Mouse (Mus musculus): ENCODE results near the gene Ripor3. TPM values are rescaled to one million over a fixed set of nuclear protein-coding genes. Genes with fewer than 3 reads are reported as not detected.

Gene Ripor3
- polyA plus RNA-seq, 1 experiment from 2014 or later: 1.2 TPM

GRCm38 (mm10) chr2:168028376-168028775 lies 18.0 kb upstream of the Ripor3 start:
- H3K9ac ChIP-seq: no peak overlapping the region
- no peak overlapping the region for H3K4me3 ChIP-seq (replicated peaks)
- H3K27me3 ChIP-seq: no peaks in the 10 kb centered on the region
- H3K4me1 ChIP-seq (replicated peaks): no peaks in the 10 kb centered on the region; the same call in 1 of the 2 replicates
- no peaks in the 10 kb centered on the region for H3K36me3 ChIP-seq (replicated peaks)
- no peaks in the 10 kb centered on the region for H3K9me3 ChIP-seq (replicated peaks)
- no peak overlapping the region for H3K4me2 ChIP-seq
- 78% methylated on average over 3 of the region's 3 CpGs for WGBS (ENCODE audit: insufficient replicate concordance)
- H3K27ac ChIP-seq (replicated peaks): no peak overlapping the region
- ATAC-seq (ENCODE audit: insufficient read depth): no peak

GRCm38 (mm10) chr2:168026467-168026866 lies 16.0 kb upstream of the Ripor3 start:
- Histone ChIP-seq H3K4me3 (replicated peaks) (no peak overlapping the region), H3K9ac (no peak overlapping the region), H3K27me3 (no peaks in the 10 kb centered on the region), H3K9me3 (replicated peaks) (no peaks in the 10 kb centered on the region), H3K36me3 (replicated peaks) (no peaks in the 10 kb centered on the region), H3K4me1 (replicated peaks) (no peaks in the 10 kb centered on the region; the same call in 1 of the 2 replicates), H3K27ac (replicated peaks) (no peak overlapping the region), H3K4me2 (no peak overlapping the region)
- WGBS (ENCODE audit: insufficient replicate concordance): 24% methylated on average over 3 of the region's 3 CpGs
- ATAC-seq (ENCODE audit: insufficient read depth): no peak

GRCm38 (mm10) chr2:168025882-168026281 lies 15.5 kb upstream of the Ripor3 start:
- Histone ChIP-seq H3K9ac (no peak overlapping the region), H3K4me2 (no peak overlapping the region), H3K9me3 (replicated peaks) (no peaks in the 10 kb centered on the region), H3K27me3 (no peaks in the 10 kb centered on the region), H3K27ac (replicated peaks) (no peak overlapping the region), H3K4me3 (replicated peaks) (no peak overlapping the region), H3K36me3 (replicated peaks) (no peaks in the 10 kb centered on the region), H3K4me1 (replicated peaks) (no peaks in the 10 kb centered on the region; the same call in 1 of the 2 replicates)
- no peak for ATAC-seq (ENCODE audit: insufficient read depth)
- WGBS (ENCODE audit: insufficient replicate concordance): 77% methylated on average over 8 of the region's 8 CpGs

- H3K4me1 ChIP-seq (replicated peaks): no peaks in the 10 kb centered on the region; the same call in 1 of the 2 replicates
- no peak for ATAC-seq (ENCODE audit: insufficient read depth)
- H3K9me3 ChIP-seq (replicated peaks): no peaks in the 10 kb centered on the region
- 66% methylated on average over 12 of the region's 12 CpGs for WGBS (ENCODE audit: insufficient replicate concordance)
- H3K4me2 ChIP-seq: no peak overlapping the region
- H3K9ac ChIP-seq: no peak overlapping the region
- H3K27ac ChIP-seq (replicated peaks): no peak overlapping the region
- no peak overlapping the region for H3K4me3 ChIP-seq (replicated peaks)
- H3K27me3 ChIP-seq: no peaks in the 10 kb centered on the region
- H3K36me3 ChIP-seq (replicated peaks): no peaks in the 10 kb centered on the region
Measured at GRCm38 (mm10) chr2:168025174-168025573, 14.8 kb upstream of the Ripor3 start.

GRCm38 (mm10) chr2:168023763-168024402 lies 13.5 kb upstream of the Ripor3 start:
- Histone ChIP-seq H3K4me1 (replicated peaks) (no peaks in the 10 kb centered on the region; the same call in 1 of the 2 replicates), H3K27me3 (no peaks in the 10 kb centered on the region), H3K36me3 (replicated peaks) (no peaks in the 10 kb centered on the region), H3K9ac (no peak overlapping the region), H3K4me2 (no peak overlapping the region), H3K27ac (replicated peaks) (no peak overlapping the region), H3K4me3 (replicated peaks) (no peak overlapping the region), H3K9me3 (replicated peaks) (no peaks in the 10 kb centered on the region)
- ATAC-seq (ENCODE audit: insufficient read depth): no peak
- WGBS (ENCODE audit: insufficient replicate concordance): 12% methylated on average over 3 of the region's 3 CpGs

GRCm38 (mm10) chr2:168019201-168019715 lies 8.8 kb upstream of the Ripor3 start:
- no peak overlapping the region for H3K4me2 ChIP-seq
- peaks cover 9% of the 10 kb centered on the region for H3K4me1 ChIP-seq (replicated peaks)
- no peak overlapping the region for H3K27ac ChIP-seq (replicated peaks)
- no peaks in the 10 kb centered on the region for H3K27me3 ChIP-seq
- H3K36me3 ChIP-seq (replicated peaks): no peaks in the 10 kb centered on the region
- H3K9me3 ChIP-seq (replicated peaks): no peaks in the 10 kb centered on the region
- 80% methylated on average over 9 of the region's 9 CpGs for WGBS (ENCODE audit: insufficient replicate concordance)
- no peak overlapping the region for H3K4me3 ChIP-seq (replicated peaks)
- H3K9ac ChIP-seq: no peak overlapping the region
- ATAC-seq (ENCODE audit: insufficient read depth): 0 out of 2 replicates have a peak, but pooled peaks have one; percentile 10

- Histone ChIP-seq H3K4me3 (replicated peaks) (no peak overlapping the region), H3K9ac (no peak overlapping the region), H3K9me3 (replicated peaks) (no peaks in the 10 kb centered on the region), H3K27ac (replicated peaks) (no peak overlapping the region), H3K36me3 (replicated peaks) (no peaks in the 10 kb centered on the region), H3K4me2 (no peak overlapping the region), H3K4me1 (replicated peaks) (peaks cover 9% of the 10 kb centered on the region), H3K27me3 (no peaks in the 10 kb centered on the region)
- ATAC-seq (ENCODE audit: insufficient read depth): no peak
- WGBS (ENCODE audit: insufficient replicate concordance): 31% methylated on average over 5 of the region's 5 CpGs
Measured at GRCm38 (mm10) chr2:168016951-168017391, 6.6 kb upstream of the Ripor3 start.

GRCm38 (mm10) chr2:168010893-168011292 lies 475 bp upstream of the Ripor3 start:
- Histone ChIP-seq H3K4me3 (replicated peaks) (no peak overlapping the region), H3K9me3 (replicated peaks) (no peaks in the 10 kb centered on the region), H3K27ac (replicated peaks) (no peak overlapping the region), H3K4me1 (replicated peaks) (peaks cover 19% of the 10 kb centered on the region), H3K36me3 (replicated peaks) (no peaks in the 10 kb centered on the region), H3K9ac (no peak overlapping the region), H3K4me2 (no peak overlapping the region), H3K27me3 (no peaks in the 10 kb centered on the region)
- 14% methylated on average over 11 of the region's 11 CpGs for WGBS (ENCODE audit: insufficient replicate concordance)
- no peak for ATAC-seq (ENCODE audit: insufficient read depth)

- H3K4me3 ChIP-seq (replicated peaks): no peak overlapping the region
- WGBS (ENCODE audit: insufficient replicate concordance): 82% methylated on average over 3 of the region's 3 CpGs
- ATAC-seq (ENCODE audit: insufficient read depth): no peak
Measured at GRCm38 (mm10) chr2:168008132-168008531, 2.3 kb downstream of the Ripor3 start.

GRCm38 (mm10) chr2:168006489-168006888 lies 3.9 kb downstream of the Ripor3 start:
- Histone ChIP-seq H3K9me3 (replicated peaks) (no peaks in the 10 kb centered on the region), H3K4me1 (replicated peaks) (peaks cover 24% of the 10 kb centered on the region), H3K27me3 (no peaks in the 10 kb centered on the region), H3K4me2 (no peak overlapping the region), H3K27ac (replicated peaks) (no peak overlapping the region), H3K36me3 (replicated peaks) (no peaks in the 10 kb centered on the region), H3K4me3 (replicated peaks) (no peak overlapping the region), H3K9ac (no peak overlapping the region)
- ATAC-seq (ENCODE audit: insufficient read depth): no peak
- 71% methylated on average over 6 of the region's 6 CpGs for WGBS (ENCODE audit: insufficient replicate concordance)

More at GRCm38 (mm10) chr2:168008132-168008531, 2.3 kb downstream of the Ripor3 start:
- Histone ChIP-seq H3K4me1 (replicated peaks) (peaks cover 24% of the 10 kb centered on the region), H3K27ac (replicated peaks) (no peak overlapping the region), H3K9me3 (replicated peaks) (no peaks in the 10 kb centered on the region), H3K9ac (no peak overlapping the region), H3K36me3 (replicated peaks) (no peaks in the 10 kb centered on the region), H3K4me2 (no peak overlapping the region), H3K27me3 (no peaks in the 10 kb centered on the region)

- ATAC-seq (ENCODE audit: insufficient read depth): 0 out of 2 replicates have a peak, but pooled peaks have one; percentile 27
- Histone ChIP-seq H3K4me3 (replicated peaks) (no peak overlapping the region), H3K27ac (replicated peaks) (no peak overlapping the region), H3K9me3 (replicated peaks) (no peaks in the 10 kb centered on the region), H3K36me3 (replicated peaks) (no peaks in the 10 kb centered on the region), H3K4me2 (no peak overlapping the region), H3K9ac (no peak overlapping the region), H3K27me3 (no peaks in the 10 kb centered on the region), H3K4me1 (replicated peaks) (peaks cover 24% of the 10 kb centered on the region)
- 14% methylated on average over 3 of the region's 3 CpGs for WGBS (ENCODE audit: insufficient replicate concordance)
Measured at GRCm38 (mm10) chr2:168005616-168006015, 4.8 kb downstream of the Ripor3 start.
